Mouse (Mus musculus): ENCODE measurements around the gene Kcna3.

The Kcna3 gene

GRCm38 (mm10) chr3:107065510-107066095 lies 29.6 kb downstream of the Kcna3 start:
- no peak for DNase-seq (ENCODE audit: low read depth, low spot score)

DNA sequence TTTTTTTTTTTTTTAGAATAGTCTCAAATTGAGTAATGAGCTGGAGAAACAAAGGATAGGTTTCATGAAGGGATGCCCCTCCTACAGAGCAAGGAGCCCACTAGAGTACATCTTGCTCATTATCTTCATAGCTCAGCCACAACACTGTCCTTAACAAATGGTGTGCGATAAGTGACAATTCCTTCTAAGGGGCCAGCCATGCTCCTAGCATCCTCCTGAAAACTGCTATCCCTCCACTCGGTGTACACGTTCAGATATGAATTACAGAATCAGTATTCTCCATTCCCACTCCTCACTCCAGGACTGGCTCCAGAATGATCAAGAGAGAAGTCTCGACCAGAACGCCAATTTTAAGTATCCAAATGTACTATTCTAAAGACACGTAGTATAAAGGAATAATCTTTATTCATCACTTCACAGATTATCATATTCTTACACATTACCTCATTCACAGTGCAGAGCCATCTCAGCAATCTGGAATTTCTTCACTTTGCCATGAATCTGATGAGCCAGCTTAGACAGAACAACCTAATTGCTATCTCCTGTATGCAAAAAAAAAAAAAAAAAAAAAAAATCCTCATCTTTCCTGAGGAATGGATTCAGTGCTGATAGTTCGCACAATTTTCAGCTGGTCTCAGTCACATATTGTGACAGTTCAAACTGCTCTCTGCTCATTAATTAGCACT lies 30.3 kb downstream of the Kcna3 start:
- DNase-seq (ENCODE audit: low read depth, low spot score): no peak

- DNase-seq (ENCODE audit: low read depth, low spot score): no peak
Observed at GRCm38 (mm10) chr3:107067245-107067644, 31.3 kb downstream of the Kcna3 start.

DNA sequence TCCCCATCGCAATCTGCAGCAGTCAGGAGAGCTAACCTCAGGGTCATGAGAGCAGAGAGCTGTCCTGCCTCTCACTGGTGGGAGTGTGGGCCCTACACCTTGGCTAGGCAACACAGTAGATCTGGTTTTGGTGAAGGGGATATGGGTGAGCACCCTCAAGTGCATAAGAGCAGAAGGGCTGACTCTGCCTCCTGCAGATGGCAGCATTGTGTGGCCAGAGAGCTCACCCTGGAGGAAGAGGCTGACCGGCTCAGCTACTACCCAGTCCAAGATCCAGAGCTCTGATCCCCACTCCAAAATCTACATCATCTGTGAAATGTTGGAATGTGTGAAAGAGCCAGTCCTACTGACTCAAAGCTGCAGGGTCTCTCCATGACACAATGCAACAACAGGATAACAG lies 37.9 kb downstream of the Kcna3 start:
- DNase-seq (ENCODE audit: low read depth, low spot score): peak; percentile 39

GRCm38 (mm10) chr3:107075705-107076104 lies 39.7 kb downstream of the Kcna3 start:
- no peak for DNase-seq (ENCODE audit: low read depth, low spot score)

DNA sequence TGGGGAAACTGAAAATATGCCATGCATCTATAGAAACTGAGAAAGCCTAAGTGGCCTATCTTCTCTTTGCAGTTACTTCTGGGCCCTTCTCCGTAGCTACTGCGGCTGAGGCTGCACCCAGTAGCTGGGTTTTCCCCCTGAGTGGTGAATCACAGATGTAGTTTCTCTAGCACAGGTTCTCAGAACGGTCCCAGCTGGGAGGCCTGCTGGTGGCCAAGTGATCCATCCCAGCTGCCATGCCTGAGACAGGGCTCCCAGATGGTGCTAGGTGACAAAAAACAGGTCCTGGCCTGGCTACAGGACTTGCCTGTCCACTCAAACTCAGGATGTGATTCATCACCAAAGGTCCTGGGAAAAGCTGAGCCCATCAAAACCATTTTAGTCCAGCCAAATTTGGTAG lies 40.7 kb downstream of the Kcna3 start:
- DNase-seq (ENCODE audit: low read depth, low spot score): peak; percentile 76

- no peak for DNase-seq (ENCODE audit: low read depth, low spot score)
Observed at GRCm38 (mm10) chr3:107077101-107077500, 41.1 kb downstream of the Kcna3 start.

DNA sequence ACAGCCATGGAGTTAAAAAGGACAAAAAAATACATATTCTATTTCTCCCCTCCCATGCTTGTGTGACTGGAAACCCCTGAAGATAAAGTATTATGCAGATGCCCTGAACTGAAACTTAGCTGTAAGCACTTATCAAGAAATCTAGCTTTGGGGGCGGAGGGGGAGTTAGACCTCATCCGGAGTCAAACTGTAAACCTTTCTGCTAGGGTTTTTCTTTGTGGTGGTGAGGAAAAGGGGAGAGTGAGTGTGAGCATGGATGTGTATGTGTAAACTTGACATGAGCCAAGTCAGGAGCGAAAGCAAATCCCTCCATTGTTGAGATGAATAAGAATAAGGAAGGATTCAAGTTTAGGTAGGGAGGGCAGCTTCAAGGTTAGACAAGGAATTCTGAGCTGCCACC lies 44.8 kb downstream of the Kcna3 start:
- peak; percentile 75 for DNase-seq (ENCODE audit: low read depth, low spot score)

GRCm38 (mm10) chr3:107081227-107081626 lies 45.3 kb downstream of the Kcna3 start:
- no peak for DNase-seq (ENCODE audit: low read depth, low spot score)

DNA sequence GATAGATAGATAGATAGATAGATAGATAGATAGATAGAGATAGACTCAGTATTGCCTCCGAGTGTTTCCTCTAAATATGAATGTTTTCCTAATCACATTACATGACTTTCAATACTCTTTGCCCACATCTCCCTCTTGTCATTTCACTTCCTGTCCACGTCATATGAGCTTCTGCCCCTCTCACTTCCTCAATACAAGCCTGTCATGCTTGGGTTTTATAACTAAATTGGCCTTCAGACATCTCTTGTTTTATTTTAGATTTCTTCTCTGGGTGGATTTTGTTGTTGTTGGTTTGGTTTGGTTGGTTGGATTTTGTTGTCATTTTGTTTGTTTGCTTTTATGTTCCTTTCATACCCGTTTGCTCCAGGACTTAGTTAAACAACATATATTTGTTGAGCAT lies 48.6 kb downstream of the Kcna3 start:
- DNase-seq (ENCODE audit: low read depth, low spot score): peak; percentile 60

GRCm38 (mm10) chr3:107087410-107087809 lies 51.4 kb downstream of the Kcna3 start:
- no peak for DNase-seq (ENCODE audit: low read depth, low spot score)
